Mouse (Mus musculus) kidney, postnatal 0 days (tissue): Measurements from ENCODE around the gene Pogz. TPM values are rescaled to one million over a fixed set of nuclear protein-coding genes. Genes with fewer than 3 reads are reported as not detected.

Source experiments
- ATAC-seq: fragments of 200-750 bp; cut with Nextera tagmentation; replicated peaks from 2 replicates; pipeline ENCODE4 v1.8.0; 2017; ENCODE audit warnings: low read depth, moderate number of reproducible peaks, moderate TSS enrichment, moderate library complexity; ENCODE audit not compliant: low FRiP score
- DNase-seq: peaks from one replicate; pipeline ENCODE4 v3.0.0-alpha.2; 2016; ENCODE audit warnings: low spot score
- H3K27ac ChIP-seq: fragments of 300-500 bp; sonication (generic); 2 replicates; pipeline ENCODE4 v1.5.1; 2014; ENCODE audit warnings: mild to moderate bottlenecking
- H3K27me3 ChIP-seq: fragments of 300-500 bp; sonication (generic); 2 replicates; pipeline ENCODE4 v1.6.1; 2014; ENCODE audit warnings: low read length, mixed read lengths; ENCODE audit not compliant: insufficient read depth
- H3K36me3 ChIP-seq: fragments of 300-500 bp; sonication (generic); 2 replicates; pipeline ENCODE4 v1.6.1; 2014; ENCODE audit warnings: low read length, mixed read lengths; ENCODE audit not compliant: insufficient read depth
- H3K4me1 ChIP-seq: fragments of 300-500 bp; sonication (generic); replicated peaks from 2 replicates; pipeline ENCODE4 v1.6.1; 2014; ENCODE audit warnings: antibody characterized with exemption, low read length, mixed read lengths; ENCODE audit not compliant: insufficient read depth
- H3K4me2 ChIP-seq: fragments of 300-500 bp; sonication (generic); 2 replicates; pipeline ENCODE4 v1.6.1; 2014; ENCODE audit warnings: mild to moderate bottlenecking, low read length, moderate library complexity, mixed read lengths
- H3K4me3 ChIP-seq: fragments of 300-500 bp; sonication (generic); replicated peaks from 2 replicates; pipeline ENCODE4 v1.5.1; 2014; ENCODE audit warnings: low read depth, low read length
- H3K9ac ChIP-seq: fragments of 300-500 bp; sonication (generic); 2 replicates; pipeline ENCODE4 v1.6.1; 2014; ENCODE audit warnings: low read depth, low read length
- H3K9me3 ChIP-seq: fragments of 300-500 bp; sonication (generic); replicated peaks from 2 replicates; pipeline ENCODE4 v1.6.1; 2016; ENCODE audit warnings: low read length, inconsistent platforms, mixed read lengths
- CTCF ChIP-seq: IDR thresholded peaks from 2 replicates; pipeline ENCODE4 v1.5.1; 2016; ENCODE audit warnings: antibody characterized with exemption, low read depth, mild to moderate bottlenecking, moderate library complexity
- WGBS: fragments of 180-500 bp; shearing (Covaris S2); extraction: QIAGEN DNeasy Blood & Tissue Kit; methylation state at CpG from one replicate; pipeline ENCODE4 v1.1.7; 2014; 5-methylcytosine and 5-hydroxymethylcytosine counted together
- polyA plus RNA-seq: library from polyadenylated mRNA; unstranded; fragments of >200 nt; fragmentation: Nextera tagmentation; extraction: Ambion mirVana; gene quantifications from 2 replicates; pipeline ENCODE4 v1.2.1, GENCODE M21; 2015

The Pogz gene
- polyA plus RNA-seq, 1 experiment from 2014 or later: 14.6 TPM

DNA sequence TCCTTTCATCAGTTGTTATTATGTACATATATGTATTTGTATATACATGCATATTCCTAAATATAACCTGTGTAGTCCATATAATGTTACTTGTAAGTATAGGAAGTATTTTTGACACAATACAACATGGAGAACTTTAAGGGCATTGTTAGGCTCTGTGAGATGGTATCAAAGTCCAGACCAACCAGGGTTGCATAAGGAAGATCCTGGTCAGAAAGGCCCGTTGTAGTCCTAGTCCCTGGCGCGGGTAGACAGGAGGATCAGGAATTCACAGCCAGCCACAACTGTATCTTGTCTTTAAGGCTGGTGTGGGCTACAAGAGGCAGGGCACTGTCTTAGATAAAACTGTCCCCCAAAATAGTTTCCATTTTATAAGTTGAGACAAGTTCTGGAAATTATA lies 31.6 kb downstream of the Pogz start:
- Histone ChIP-seq H3K4me1 (no peaks in the 10 kb centered on the region), H3K4me3 (no peak overlapping the region), H3K27ac (no peak overlapping the region), H3K27me3 (no peaks in the 10 kb centered on the region), H3K4me2 (no peak overlapping the region), H3K36me3 (peaks cover 66% of the 10 kb centered on the region), H3K9me3 (no peaks in the 10 kb centered on the region), H3K9ac (no peak overlapping the region)
- WGBS: 92% methylated on average over 3 of the region's 3 CpGs
- no peak for DNase-seq
- no peak for ATAC-seq
- no peak for TF ChIP-seq CTCF

GRCm38 (mm10) chr3:94878618-94879017 lies 41.3 kb downstream of the Pogz start:
- Histone ChIP-seq H3K4me3 (no peak overlapping the region), H3K9me3 (no peaks in the 10 kb centered on the region), H3K36me3 (peaks cover 83% of the 10 kb centered on the region), H3K4me2 (no peak overlapping the region), H3K27ac (no peak overlapping the region), H3K27me3 (no peaks in the 10 kb centered on the region), H3K4me1 (no peaks in the 10 kb centered on the region), H3K9ac (no peak overlapping the region)
- no peak for ATAC-seq
- no peak for TF ChIP-seq CTCF
- DNase-seq: no peak
- WGBS: 86% methylated on average over 6 of the region's 6 CpGs

- ATAC-seq (no peak), DNase-seq (no peak)
- H3K4me1 ChIP-seq: no peaks in the 10 kb centered on the region; the same call in 1 of the 2 replicates
- no peak overlapping the region for H3K9ac ChIP-seq
- no peak overlapping the region for H3K4me2 ChIP-seq
- no peak overlapping the region for H3K4me3 ChIP-seq
- H3K9me3 ChIP-seq: no peaks in the 10 kb centered on the region
- no peak overlapping the region for H3K27ac ChIP-seq
- TF ChIP-seq CTCF: no peak
- peaks cover 65% of the 10 kb centered on the region for H3K36me3 ChIP-seq
- no peaks in the 10 kb centered on the region for H3K27me3 ChIP-seq
- WGBS: 68% methylated on average over 4 of the region's 4 CpGs
Observed at GRCm38 (mm10) chr3:94881840-94882239, 44.5 kb downstream of the Pogz start.

DNA sequence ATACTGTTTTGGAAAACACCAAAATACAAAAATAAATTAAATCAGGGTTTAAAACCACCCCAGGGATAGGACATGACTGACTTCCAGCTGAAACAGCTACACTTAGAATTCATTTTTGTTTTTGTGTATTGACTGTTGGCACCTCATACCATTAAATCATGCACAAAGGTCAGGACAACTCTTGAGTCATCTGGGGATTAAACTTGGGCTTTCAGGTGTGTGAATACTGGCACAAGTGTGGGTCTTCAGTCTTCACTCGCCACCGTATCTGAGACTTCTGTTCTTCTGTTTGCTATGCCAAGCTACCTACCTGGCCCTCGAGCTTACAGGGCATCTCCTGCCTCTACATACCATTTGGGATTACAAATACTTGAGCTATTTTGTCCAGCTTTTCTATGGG lies 45.2 kb downstream of the Pogz start:
- Histone ChIP-seq H3K27ac (no peak overlapping the region), H3K4me1 (peaks cover 5% of the 10 kb centered on the region; the same call in 1 of the 2 replicates), H3K4me3 (no peak overlapping the region), H3K36me3 (peaks cover 57% of the 10 kb centered on the region), H3K4me2 (no peak overlapping the region), H3K9ac (no peak overlapping the region), H3K27me3 (no peaks in the 10 kb centered on the region), H3K9me3 (no peaks in the 10 kb centered on the region)
- ATAC-seq: no peak
- no peak for DNase-seq
- no peak for TF ChIP-seq CTCF
- 90% methylated on average over 3 of the region's 3 CpGs for WGBS

DNA sequence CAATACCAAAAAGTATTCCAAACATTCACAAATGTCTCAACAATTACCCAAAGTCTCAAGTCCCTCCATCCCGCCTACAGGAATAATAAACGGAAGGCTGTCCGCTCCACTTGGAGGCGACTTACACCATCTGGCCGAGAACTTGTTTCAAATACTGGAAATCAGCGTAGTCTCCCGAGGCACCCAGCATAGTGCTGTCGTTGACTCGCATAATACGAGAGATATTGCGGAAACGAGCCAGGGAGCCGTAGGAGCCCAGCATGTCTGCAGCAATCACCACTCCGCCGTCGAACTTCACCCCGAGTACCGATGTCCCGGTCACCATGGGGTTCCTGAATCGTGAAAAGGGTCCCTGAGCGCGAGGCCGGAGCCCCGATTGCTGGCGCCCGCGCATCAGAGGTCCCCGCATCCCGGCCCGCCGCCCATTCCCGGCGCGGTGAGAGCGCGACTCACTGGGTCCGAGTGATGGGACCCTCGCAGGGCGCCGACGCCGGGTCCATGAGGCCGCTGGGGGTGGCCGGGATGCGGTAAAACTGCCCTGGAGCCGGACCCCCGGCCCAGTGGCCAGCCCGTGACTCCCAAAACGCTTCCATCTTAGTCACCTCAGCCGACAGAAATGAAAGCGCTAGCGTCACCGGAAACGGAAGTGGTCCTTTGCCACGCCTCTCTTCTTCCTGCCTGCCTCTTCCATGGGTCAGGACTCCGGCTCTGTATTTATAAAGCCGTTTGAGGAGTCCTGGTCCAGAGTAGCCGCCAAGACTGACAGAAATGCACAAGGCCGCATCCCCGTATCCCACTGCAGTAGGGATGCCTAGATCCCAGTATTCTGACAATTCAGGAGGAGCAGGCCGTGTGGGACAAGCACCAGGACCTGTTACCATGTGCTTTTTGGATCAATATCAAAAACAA lies 49.2 kb downstream of the Pogz start, which contains the start of gene Psmb4:
Gene Psmb4 (minus strand): TSS at position 646 of the 909 bp plus-strand sequence.
- ATAC-seq (peak; percentile 86), DNase-seq (peak; percentile 96)
- Histone ChIP-seq H3K27me3 (no peaks in the 10 kb centered on the region), H3K4me2 (peak within 1 kb of the TSS; percentile 80), H3K36me3 (peaks cover 21% of the 10 kb centered on the region), H3K27ac (peak within 1 kb of the TSS; percentile 68), H3K4me3 (peak within 1 kb of the TSS; percentile 97), H3K9me3 (no peaks in the 10 kb centered on the region), H3K9ac (peak within 1 kb of the TSS; percentile 89), H3K4me1 (peaks cover 5% of the 10 kb centered on the region; the same call in 1 of the 2 replicates)
- under 1% methylated on average over 60 of the region's 61 CpGs for WGBS
- no peak for TF ChIP-seq CTCF

DNA sequence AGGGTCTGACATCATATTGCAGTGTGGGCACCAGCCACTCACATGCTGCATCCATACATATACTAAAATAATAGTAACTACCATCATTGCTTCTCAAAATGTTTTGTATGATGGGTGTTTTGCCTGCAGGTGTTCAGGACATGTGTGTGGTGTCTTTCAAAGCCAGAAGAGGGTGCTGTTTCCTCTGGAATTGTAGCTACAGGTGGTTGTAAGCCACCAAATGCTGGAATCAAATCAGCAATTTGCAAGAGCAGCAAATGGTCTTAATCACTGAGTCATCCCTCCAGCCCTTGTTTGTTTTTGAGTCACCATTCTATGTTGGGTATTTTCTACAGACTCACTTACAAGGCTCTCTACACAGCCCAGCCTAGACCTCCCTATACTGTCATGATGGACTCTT lies 51.2 kb downstream of the Pogz start:
- TF ChIP-seq CTCF: peak; percentile 82
- Histone ChIP-seq H3K9me3 (no peaks in the 10 kb centered on the region), H3K4me3 (no peak overlapping the region), H3K4me1 (peaks cover 5% of the 10 kb centered on the region; the same call in 1 of the 2 replicates), H3K9ac (no peak overlapping the region), H3K4me2 (no peak overlapping the region), H3K36me3 (peaks cover 13% of the 10 kb centered on the region), H3K27me3 (no peaks in the 10 kb centered on the region), H3K27ac (no peak overlapping the region)
- peak; percentile 72 for DNase-seq
- no peak for ATAC-seq
